In the genomic region with DNA sequence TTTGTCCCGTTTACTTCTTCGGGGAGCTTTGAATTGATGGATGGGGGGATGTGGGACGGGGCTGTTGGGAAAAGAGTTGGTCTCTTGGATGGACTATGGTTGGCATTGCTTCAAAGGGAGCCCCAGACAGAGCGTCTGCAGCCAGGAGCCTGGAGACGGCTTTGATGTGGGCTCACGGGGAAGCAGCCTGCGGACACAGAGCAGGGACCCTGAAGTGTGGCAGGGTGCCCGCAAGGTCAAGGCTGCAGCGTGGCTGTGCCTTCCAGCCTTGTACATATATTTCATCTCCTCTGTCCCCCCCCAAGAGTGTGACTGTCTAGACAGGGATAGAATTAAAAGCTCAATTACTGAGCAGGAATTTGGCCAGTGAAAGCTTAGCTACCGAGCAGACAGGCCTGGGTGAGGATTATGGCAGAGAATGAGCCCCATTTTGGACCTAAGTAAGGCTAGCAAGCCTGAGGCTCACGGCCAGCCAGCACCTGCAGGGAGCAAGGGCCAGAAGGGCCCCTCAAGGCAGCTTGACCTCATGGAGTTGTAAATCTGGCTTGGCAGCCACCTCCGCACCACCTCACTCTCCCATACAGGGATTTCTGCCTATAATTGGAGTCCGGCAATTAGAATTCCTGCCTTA, we compare ENCODE assay signal across 10 mouse cellular contexts. TPM values are rescaled to one million over a fixed set of nuclear protein-coding genes. Genes with fewer than 3 reads are reported as not detected.
DNase-seq lines count a peak whose midpoint lies in the region; ATAC-seq and TF ChIP-seq lines count a peak whose summit lies in the region.
"Had no signal": no experiment of that assay in that cellular context is flagged by ENCODE, and none has a peak within 500 bp of the region (broad histone marks: within the 10 kb centered on the region; RNA-seq: fewer than 3 reads in every experiment).

No protein-coding gene starts in this region.

- no peak overlapping the region for H3K4me3 ChIP-seq in heart, embryonic 13.5 days
- H3K4me3 ChIP-seq in limb, embryonic 14.5 days (replicated peaks; ENCODE audit: low read length): no peak overlapping the region
- H3K4me3 ChIP-seq: midbrain, embryonic 12.5 days had no signal

- H3K4me1 ChIP-seq in heart, embryonic 13.5 days: peaks cover 39% of the 10 kb centered on the region
- peaks cover 41% of the 10 kb centered on the region for H3K4me1 ChIP-seq in limb, embryonic 14.5 days (ENCODE audit: control insufficient read depth, insufficient read depth, low read length)

- H3K9ac ChIP-seq in heart, embryonic 13.5 days: peak overlapping the region; percentile 50; the same call in 1 of the 2 replicates
- no peak overlapping the region for H3K9ac ChIP-seq in limb, embryonic 14.5 days (ENCODE audit: low read depth, low read length, severe bottlenecking)
- H3K9ac ChIP-seq: midbrain, embryonic 12.5 days had no signal

- 46% methylated on average over 13 of the region's 13 CpGs for WGBS in heart, embryonic 13.5 days
- WGBS in limb, embryonic 14.5 days: 14% methylated on average over 13 of the region's 13 CpGs

- no peak for DNase-seq in heart, postnatal 4 days
- peak; percentile 35 to 81 for DNase-seq in lung, postnatal 4 days
- DNase-seq in lung, postnatal 14 days: no peak
- DNase-seq in brain, embryonic 14.5 days (ENCODE audit: low read depth): peak; percentile 84
- DNase-seq in limb, embryonic 14.5 days (ENCODE audit: low spot score): peak; percentile 39
- DNase-seq in yolk sac, embryonic 10.5 days (ENCODE audit: low spot score): no peak
- DNase-seq: kidney, adult 11 months had no signal

- TF ChIP-seq CTCF in brain, embryonic 14.5 days (IDR thresholded peaks at IDR 0.05; ENCODE audit: borderline replicate concordance, extremely low read depth, insufficient read depth, insufficient read length): no peak

- no peaks in the 10 kb centered on the region; the same call in 1 of the 2 replicates for H3K9me3 ChIP-seq in heart, embryonic 13.5 days
- H3K9me3 ChIP-seq in limb, embryonic 14.5 days (ENCODE audit: control insufficient read depth, low read length): no peaks in the 10 kb centered on the region
- H3K9me3 ChIP-seq: midbrain, embryonic 12.5 days had no signal

- H3K36me3 ChIP-seq in heart, embryonic 13.5 days: peaks cover 16% of the 10 kb centered on the region
- H3K36me3 ChIP-seq in limb, embryonic 14.5 days (ENCODE audit: control insufficient read depth, insufficient read depth, low read length): no peaks in the 10 kb centered on the region
- H3K36me3 ChIP-seq: midbrain, embryonic 12.5 days had no signal

- ATAC-seq in heart, embryonic 13.5 days (ENCODE audit: extremely low read depth, insufficient number of reproducible peaks, low FRiP score, low TSS enrichment): no peak
- peak; percentile 20; the same call in 1 of the 2 replicates for ATAC-seq in limb, embryonic 14.5 days (ENCODE audit: low FRiP score, low read depth)

- no peak overlapping the region for H3K4me2 ChIP-seq in heart, embryonic 13.5 days
- H3K4me2 ChIP-seq in limb, embryonic 14.5 days (replicated peaks; ENCODE audit: low read depth, low read length, severe bottlenecking): 0 out of 2 replicates have a peak overlapping the region, but pooled peaks have one; percentile 1
- H3K4me2 ChIP-seq: midbrain, embryonic 12.5 days had no signal

- no peaks in the 10 kb centered on the region for H3K27me3 ChIP-seq in heart, embryonic 13.5 days (replicated peaks)
- no peaks in the 10 kb centered on the region for H3K27me3 ChIP-seq in limb, embryonic 14.5 days (ENCODE audit: control insufficient read depth, insufficient read depth, low read length)

- no peak for TF ChIP-seq POLR2A in brain, embryonic 14.5 days (IDR thresholded peaks at IDR 0.05; ENCODE audit: borderline replicate concordance, extremely low read depth, insufficient read depth, insufficient read length, poor library complexity, severe bottlenecking)
- TF ChIP-seq POLR2A in limb, embryonic 14.5 days (IDR thresholded peaks at IDR 0.05; ENCODE audit: borderline replicate concordance, extremely low read depth, insufficient read depth, insufficient read length): no peak

- peak overlapping the region; percentile 89 for H3K27ac ChIP-seq in heart, embryonic 13.5 days (replicated peaks)
- H3K27ac ChIP-seq in limb, embryonic 14.5 days (replicated peaks; ENCODE audit: low read depth, low read length): peak overlapping the region; percentile 56
- H3K27ac ChIP-seq: midbrain, embryonic 12.5 days had no signal

RNA-seq across cellular contexts. Expression of a gene that starts 40.5 kb away (rescaled TPM):
- 52.9 and 65.4 TPM in 2 replicates for polyA plus RNA-seq in heart, embryonic 13.5 days (2015; fragmentation: Nextera tagmentation; extraction: Ambion mirVana)
- total RNA-seq in heart, postnatal 4 days (2021): 100 to 1,000 TPM; 125 to 139 TPM
- 10.0 and 15.9 TPM in 2 replicates for polyA plus RNA-seq in brain, embryonic 14.5 days (2012; rRNA removed)
- polyA plus RNA-seq in limb, embryonic 14.5 days (2012; rRNA removed): 102 and 124 TPM in 2 replicates
- polyA plus RNA-seq in limb, embryonic 14.5 days (2014; fragmentation: Nextera tagmentation; extraction: Ambion mirVana): 224 and 233 TPM in 2 replicates

RNA-seq across cellular contexts. Expression of a gene that starts 55.4 kb away (rescaled TPM):
- not detected in 2 replicates for polyA plus RNA-seq in heart, embryonic 13.5 days (2015; fragmentation: Nextera tagmentation; extraction: Ambion mirVana)
- not detected for total RNA-seq in heart, postnatal 4 days (2021)
- polyA plus RNA-seq in brain, embryonic 14.5 days (2012; rRNA removed): 0.01 TPM in 1 of 2 replicates, not detected in the other
- 0.04 and 0.06 TPM in 2 replicates for polyA plus RNA-seq in limb, embryonic 14.5 days (2012; rRNA removed)
- not detected in 2 replicates for polyA plus RNA-seq in limb, embryonic 14.5 days (2014; fragmentation: Nextera tagmentation; extraction: Ambion mirVana)
- total RNA-seq: gastrocnemius, adult 8-10 months had no signal
- polyA plus RNA-seq: midbrain, embryonic 12.5 days had no signal

Comparison
In these comparisons a context has a peak if more than half of its experiments do, and no peak if none do; other contexts are left out.
1. DNase-seq: peak in lung, postnatal 4 days (2 of 2), brain, embryonic 14.5 days (single experiment) and limb, embryonic 14.5 days (single experiment); none in heart, postnatal 4 days (single experiment), lung, postnatal 14 days (single experiment) and yolk sac, embryonic 10.5 days (single experiment).